Mouse (Mus musculus) erythroblast, adult 5-6 weeks (primary cell): Measurements from ENCODE around the gene Fmnl2. TPM values are rescaled to one million over a fixed set of nuclear protein-coding genes. Genes with fewer than 3 reads are reported as not detected.

Experiments used
- ATAC-seq: replicated peaks from 2 replicates; pipeline ENCODE4 v1.8.0; 2016; ENCODE audit warnings: moderate number of reproducible peaks, mild to moderate bottlenecking, moderate TSS enrichment, inconsistent platforms; ENCODE audit not compliant: poor library complexity, low FRiP score, severe bottlenecking
- total RNA-seq, 2 experiments: library from RNA; stranded (forward) in 1 of 2; stranded (reverse) in 1 of 2; fragments of 150-400 nt in 1 of 2; fragments of 200-764, 138-1000 nt in 1 of 2; gene quantifications; 2 replicates each; pipeline versions ENCODE4 v1.2.3 to v1.2.4; 2015 to 2017; ENCODE audit warnings: low replicate concordance in 2 of 2

Fmnl2 gene
- total RNA-seq, 2 experiments from 2014 or later, result 2.1 to 3.1 TPM

DNA sequence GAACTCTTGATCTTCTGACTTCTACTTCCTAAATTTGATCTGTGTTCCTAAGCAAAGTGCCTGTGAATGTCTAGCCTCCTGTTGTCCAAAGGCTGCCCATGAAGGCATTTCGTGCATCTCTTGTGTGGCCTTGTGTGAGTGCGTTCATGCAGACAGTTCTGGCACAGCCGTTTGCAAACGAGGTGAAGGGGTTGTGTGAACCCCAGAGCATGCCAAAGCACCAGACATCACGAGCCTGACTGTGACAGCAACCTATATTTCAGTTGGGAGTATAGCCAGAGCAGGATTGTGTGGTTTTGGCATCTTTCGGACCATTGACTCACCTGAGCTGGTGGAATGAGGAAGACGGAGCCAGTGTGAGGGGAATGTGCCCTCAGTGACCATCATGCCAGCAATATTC is 148.5 kb downstream of the Fmnl2 start:
- no peak for ATAC-seq

DNA sequence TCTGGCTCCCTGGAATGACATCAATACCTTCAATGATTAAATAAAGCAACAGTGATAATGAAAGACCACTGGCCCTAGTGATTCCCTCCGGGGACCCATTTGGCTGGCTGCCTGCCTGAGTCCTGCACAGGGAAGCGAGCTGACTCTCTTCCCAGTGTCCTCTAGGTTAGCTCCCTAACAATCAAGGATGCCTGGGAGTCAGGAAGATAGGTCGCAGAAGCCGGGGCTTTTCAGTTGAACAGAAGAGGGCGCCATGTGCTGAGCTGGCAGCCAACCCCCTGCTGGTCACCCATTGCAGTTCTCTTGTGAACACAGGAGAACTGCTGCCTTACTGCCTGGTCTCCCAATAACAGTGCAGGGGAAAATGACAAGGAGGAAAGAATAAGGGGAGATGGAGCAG is 149.5 kb downstream of the Fmnl2 start:
- ATAC-seq, result no peak

DNA sequence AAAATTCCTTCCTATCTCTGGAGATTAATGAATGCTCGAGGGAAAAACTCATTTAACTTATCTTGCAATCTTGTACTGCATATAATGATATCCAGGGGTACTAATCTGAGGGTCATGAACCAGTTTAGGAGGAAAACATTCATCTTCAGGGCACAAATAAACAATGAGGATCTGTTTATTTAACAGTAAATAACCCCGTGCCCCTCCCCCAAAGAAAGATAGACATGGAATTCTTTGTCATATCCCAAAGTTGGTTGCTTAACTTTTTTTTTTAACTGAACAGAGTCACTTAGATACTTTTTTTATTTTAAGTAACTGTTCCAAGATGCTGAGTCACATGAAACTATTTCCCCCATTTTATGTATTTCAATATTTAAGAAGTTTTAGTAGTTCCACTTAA is 155.4 kb downstream of the Fmnl2 start:
- no peak for ATAC-seq

DNA sequence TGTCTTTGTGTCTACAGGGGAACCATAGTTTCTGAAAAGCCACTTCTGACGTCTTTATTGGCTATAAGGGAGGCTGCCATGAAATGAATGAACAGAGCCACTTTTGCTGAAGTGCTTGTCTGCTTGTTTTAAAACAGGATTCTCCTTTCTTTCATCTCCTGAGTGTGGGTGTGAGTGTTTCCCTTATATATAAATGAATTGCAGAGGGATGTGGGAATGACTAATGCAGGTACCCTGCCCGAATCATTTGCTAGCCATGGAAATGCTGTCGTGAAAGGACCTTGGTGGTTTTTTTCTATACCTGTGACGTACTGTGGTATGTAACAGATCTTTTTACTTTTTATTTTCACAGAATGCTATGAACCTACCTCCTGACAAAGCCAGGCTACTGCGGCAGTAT is 156.8 kb downstream of the Fmnl2 start:
- no peak for ATAC-seq

DNA sequence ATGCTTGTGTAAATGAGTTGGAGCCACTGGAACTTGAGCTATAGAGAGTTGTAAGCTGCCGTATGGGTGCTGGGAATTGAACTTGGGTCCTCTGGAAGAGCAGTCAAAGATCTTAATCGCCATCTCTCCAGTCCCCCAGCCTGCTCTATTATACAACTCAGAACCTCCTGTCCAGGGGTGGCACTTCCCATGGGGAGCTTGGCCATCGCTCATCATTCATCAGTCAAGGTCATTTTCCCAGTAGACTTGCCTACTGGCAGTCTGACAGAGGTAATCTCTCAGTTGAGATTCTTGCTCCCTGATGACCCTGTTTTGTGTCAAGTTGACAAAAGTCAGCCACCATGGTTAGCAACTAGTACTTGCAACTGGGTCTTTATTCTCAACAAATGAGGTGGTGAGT is 165.3 kb downstream of the Fmnl2 start:
- ATAC-seq, result no peak

DNA sequence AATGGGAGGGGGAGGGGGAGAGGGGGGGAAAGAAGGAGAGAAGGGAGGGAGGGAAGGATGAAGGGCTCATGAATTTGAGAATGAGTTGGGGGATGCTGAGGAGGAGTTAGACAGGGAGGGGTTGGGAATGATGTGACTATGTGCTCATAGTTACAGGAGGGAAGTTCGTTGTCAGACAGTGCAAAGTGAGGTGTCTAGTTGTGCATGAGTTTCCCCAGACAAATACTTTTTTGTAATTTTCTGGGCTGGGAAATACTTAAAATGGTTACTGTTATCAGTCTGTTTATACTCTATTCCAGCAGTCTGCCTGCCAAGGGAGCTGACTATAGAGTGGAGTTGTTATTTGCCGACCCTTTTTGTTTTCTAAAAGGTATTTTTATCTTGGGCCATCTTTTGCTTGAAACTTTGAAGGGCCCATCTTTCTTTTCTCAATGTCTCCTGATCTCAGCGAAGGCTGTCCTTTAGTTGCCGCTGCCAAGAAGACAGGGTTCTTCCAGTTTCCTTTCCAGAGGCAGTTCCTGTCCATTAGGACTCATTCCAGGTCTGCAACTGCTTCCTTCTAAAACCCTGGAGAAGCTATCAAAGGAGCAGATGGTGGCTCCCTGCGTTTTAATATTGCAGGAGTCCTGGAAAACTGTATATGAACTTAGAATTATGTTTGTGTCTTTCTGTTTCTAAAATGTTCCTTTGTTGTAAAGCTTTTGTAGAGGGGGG is 168.6 kb downstream of the Fmnl2 start:
- no peak for ATAC-seq

DNA sequence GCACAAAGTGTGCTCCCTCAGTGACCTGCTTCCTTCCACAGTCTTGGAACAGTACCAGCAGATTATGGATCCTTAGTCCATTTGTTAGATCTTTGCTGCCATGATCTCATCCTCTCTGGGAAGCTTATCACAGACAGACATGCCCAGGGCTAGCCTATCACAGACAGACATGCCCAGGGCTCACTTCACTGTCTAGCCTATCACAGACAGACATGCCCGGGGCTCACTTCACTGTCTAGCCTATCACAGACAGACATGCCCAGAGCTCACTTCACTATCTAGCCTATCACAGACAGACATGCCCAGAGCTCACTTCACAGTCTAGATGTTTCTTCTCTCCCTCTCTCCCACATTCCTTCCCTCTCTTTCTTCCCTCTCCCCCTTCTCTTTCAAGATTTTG is 171.2 kb downstream of the Fmnl2 start:
- ATAC-seq, result no peak

DNA sequence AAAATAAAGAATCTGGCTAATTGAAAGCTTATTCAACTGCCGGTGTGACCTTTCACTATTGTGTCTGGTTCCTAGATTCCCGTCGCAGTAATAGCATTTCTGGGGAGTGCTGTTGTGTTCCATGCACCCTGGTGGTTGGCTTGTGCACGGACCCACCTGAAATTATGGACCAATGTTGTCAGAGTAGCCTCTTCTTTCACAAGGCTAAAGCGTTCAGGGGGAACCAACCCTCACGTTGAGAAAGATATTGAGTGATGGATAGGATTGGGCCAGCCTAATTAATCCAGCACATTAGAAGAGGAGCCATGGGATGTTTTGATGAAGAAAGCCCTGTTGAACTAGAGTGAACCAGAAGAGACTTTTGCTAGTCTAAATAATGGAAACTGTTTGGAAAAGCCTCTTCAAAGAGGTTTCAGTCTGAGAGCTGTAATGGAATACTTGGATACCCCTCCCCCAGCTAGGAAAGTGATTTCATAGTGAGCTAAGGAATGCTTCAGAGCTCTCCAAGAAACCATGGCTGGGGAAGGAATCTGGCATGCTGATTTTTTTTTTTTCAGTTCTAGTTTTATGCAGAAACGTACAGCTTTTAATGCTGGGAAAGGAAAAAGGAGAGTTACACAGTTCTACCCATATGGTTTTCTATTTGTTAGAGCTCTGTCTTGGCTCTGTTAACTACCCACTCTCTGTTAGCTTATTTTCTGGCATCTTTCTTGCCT is 172.2 kb downstream of the Fmnl2 start:
- no peak for ATAC-seq

DNA sequence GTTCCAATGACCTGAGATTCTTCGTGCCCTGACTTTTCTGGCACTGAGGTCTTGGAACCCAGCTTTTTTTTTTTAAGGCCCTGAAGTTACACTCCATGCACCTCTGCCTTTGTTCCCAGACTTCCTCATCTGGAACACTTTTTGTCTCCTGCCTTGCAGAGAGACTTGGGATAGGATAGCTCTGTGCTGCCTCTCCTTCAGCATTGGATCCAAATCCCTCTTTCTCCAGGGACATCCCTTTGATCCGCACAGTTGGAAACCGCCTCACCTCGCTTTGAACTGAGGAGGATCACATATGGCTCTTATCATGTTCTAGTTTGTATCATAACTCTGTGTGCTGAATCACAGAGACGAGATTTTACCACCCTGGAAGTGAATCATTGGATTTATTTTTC is 172.8 kb downstream of the Fmnl2 start:
- ATAC-seq, result no peak

DNA sequence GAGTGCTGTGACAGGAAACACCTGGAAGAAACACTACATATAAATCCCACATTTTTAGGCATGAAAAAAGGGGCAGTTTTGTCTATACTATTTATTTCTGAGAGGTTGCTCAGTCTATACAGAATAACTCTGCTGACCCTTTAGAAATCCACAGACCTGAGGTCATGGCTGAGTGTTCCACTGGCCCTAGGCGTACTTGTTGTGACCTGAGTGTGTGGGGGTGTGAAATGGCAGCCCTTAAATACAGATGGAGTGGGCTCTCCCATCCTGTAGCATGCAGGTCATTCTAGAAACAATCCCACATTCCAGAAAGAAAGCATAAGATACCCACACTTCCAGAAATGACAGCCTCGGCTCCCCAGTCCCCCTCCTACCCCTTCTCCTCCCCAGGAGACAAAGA is 180.6 kb downstream of the Fmnl2 start:
- no peak for ATAC-seq

DNA sequence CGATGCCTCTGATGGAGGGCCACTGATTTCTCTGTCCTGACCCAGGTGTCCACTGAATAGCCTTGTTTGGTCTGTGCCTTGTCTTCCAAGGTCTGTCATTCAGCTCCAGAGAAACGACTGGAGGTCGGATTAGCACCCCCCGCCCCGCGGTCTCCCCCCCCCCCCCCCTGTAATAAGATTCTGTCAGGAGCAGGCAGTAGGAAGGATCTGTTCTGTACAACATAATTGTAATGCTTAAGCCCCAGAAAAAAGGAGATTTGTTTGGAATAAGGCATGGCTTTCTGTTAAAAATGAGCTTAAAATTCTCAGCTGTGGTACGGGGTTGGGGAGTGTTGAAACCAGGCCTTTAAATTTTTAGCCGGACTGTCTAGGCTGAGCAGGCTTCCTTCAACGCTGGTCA is 181.1 kb downstream of the Fmnl2 start:
- ATAC-seq, result no peak

DNA sequence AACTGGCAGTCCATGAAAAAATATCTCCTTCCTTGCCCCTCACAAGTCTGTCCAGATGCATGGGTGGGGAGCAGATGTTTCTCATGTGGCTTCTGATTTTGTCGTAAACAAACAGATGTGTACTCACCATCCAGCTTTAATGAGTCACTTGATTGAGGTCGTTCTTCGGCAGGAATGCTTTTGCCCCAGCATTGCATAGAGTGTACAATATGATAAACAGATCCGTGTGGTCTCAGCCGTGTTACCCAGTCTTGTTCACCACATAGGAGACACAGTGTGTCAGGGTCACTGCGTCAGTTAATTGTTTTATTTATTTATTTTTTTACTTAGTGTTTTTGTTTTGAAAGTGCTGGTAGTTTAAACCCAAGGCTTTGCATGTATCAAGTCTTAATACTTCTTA is 189.4 kb downstream of the Fmnl2 start:
- no peak for ATAC-seq

DNA sequence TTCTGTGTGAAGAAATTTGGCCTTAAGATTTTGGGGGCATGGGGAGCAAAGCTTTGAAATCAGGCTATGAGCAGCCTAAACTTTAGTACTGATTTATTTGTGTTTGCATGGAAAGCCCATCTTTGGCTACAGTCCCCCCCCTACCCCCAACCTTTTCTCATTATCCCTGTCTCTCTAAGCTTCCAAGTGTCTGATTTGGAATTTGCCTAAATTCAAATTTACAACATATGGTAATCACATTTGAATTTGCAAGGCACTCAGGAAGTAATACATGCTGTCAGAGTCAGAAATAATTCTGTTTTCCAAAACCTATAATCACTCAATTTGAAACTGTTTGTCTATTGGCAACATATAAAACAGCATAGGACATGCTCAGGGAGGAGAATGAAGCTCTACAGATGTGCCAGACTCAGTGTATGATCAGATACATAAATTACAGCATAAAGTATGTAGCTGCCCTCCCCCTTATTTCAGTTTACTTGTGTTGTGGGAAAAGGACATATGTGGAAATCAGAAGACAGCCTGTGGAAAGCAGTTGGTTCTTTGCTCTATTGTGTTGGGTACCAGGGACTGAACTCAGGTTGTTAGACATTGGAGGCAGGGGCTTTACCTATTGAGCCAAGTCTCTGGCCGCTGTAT is 190.2 kb downstream of the Fmnl2 start:
- ATAC-seq, result no peak

DNA sequence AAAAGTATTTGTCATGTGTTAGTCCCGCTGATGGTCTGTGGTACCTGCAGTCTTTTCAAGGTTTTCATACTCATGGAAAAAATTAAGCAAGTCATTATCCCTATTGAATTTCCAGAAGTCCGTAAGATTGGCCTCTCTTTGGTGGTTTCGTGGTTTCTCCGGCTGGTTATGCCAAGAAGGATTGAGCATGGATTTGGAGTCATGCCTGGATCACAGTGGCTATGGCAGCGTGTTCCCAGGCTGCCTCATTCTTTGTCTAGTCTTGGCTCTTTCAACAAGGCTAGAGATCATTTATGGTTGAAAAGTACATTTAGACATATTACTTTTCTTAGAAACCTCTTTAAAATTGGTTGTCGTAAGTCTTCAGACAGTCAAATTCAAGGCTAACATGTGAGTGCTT is 192.7 kb downstream of the Fmnl2 start:
- no peak for ATAC-seq

DNA sequence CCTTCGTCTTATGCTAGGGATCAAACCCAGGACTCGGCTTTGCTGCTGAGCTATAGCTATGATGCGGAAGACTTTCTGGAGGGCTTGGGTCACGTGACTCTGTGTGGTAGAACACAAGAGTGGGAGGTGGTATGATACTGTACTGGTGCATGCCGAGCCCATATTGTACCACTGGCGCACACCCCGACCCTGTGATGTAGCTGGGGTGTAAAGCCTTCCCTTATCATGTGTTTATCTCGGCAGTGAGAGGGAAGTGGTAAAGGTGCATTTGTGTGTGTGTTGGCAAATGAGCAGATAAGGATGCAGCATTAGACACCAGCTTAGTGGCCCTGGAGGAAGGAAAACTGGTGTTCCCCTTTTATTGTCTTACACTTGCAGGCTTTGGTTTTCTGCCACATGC is 193.8 kb downstream of the Fmnl2 start:
- ATAC-seq, result no peak

DNA sequence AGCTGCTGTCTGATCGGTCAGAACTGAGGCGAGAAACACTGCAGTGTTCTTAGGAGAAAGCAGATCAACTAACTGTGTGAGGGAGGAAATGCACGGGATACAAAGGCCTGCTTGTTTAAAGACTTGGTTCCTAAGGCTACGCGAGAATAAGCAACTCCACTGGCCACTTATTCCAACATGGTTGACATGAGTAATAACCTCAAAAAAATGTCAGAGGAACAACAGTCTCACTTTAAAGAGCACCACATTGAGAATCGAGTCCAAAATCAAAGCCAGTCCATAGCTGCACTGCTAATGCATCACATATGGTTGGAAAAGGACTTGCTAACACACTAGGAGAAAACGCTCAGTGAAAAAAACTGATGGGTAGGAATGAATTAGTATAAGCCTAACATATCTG is 196.1 kb downstream of the Fmnl2 start:
- no peak for ATAC-seq

DNA sequence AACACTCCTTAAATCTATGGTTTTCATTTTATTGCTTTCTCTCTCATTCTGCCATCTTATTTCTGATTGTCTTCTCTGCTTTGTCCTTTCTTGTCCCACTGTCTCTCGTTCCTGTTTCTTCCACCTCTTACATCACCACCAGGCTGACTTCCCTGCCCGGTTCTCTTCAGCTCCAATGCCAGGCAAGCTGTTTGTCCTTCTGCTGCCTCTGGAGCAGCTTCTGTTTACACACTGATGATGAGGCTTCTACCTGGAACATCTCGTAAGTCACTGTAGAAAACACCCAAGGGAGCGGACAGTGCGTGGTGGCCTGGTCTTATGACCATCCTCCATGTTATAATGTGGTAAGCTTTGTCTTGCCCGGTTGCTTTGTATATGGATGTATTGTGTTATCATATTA is 198.9 kb downstream of the Fmnl2 start:
- no peak for ATAC-seq

DNA sequence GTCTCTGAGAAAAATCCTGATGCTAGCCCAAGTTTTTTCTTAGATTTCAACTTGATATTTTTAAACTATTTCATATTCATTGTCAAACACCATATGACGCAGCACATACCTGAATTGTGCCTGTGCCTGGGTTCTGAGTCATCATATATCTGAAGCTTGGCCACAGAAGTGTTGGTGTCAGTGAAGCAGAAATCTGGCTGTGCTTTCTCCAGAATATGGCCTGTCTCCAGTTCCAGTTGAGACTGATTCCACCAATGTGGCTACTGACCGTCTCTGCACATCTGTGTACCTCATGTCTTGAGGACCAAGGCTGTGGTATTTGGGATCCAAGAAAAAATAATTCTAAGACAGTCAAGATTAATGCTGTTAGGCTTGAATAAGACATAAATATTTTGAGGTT is 199.6 kb downstream of the Fmnl2 start:
- no peak for ATAC-seq

DNA sequence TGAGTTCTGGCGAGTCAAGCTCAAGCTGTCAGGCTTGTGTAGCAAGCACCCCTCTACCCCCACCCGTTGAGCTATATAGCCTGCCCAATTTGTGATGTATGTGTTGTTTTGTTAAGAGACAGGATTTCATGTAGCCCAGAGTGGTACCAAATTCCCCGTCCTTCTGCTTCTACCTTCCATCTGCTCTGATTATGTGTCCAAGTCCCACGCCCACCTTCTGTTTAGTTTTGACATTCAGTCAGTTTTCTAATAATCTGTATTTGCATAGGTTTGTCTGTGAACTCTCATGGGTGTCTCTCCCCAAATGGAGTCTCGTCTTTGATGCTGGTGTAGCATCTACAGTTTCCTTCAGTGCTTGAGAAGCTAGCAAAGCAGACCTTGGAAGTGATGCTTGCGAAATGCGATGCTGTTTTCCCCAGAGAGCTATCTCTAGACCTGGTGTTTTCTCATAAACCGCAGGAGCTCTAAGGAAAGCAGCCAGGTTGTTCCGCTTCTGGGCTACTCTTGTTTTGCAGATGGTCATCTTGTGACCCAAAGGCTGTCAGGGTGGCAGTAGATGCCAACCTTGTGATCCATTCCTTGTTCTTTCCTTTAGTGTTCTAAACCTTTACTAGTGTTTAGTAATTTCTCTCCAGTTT is 203.8 kb downstream of the Fmnl2 start:
- ATAC-seq, result no peak

DNA sequence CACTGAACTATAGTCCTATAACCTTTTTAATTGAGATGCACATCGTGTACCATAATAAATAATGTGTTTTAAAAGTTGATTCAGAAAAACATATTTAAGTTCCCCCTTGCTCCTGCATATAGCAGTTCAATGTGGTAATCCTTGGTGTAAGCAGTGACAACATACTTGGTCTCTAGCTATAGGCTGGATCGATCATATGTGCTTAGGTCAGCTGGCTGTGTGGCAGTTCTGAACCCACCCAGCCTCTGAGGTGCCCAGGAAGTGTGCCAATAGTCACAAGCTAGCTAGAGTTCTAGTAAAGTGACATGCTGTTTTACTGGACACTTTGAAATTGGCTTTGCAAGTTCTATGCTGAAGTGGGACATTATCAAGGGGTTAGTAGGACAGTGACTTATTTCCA is 209.3 kb downstream of the Fmnl2 start:
- no peak for ATAC-seq

DNA sequence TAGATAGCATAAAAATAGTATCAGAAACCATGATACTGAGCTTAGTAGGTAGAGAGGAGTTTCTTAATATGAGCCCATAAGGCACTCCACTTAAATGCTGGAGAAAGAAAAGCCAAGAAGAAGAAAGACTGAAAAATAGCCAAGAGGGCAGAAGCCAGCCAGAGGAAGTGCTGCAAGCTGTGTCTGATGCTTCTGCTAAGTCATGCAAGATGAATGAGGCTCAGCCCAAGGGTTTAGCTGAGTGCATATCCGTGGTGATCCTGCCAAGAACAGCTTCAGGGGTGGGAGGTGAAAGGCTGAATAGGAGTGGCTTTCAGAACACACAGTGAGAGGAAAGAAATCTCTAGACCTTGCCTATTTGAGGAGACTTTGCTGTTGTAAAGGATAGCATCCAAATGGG is 212.9 kb downstream of the Fmnl2 start:
- no peak for ATAC-seq
